Mouse (Mus musculus) left cerebral cortex, postnatal 14 days (tissue): ENCODE results near the gene Bach2. TPM values are rescaled to one million over a fixed set of nuclear protein-coding genes. Genes with fewer than 3 reads are reported as not detected.
A peak's percentile ranks its signal among the peaks of the same experiment; 100 is the strongest.

ENCODE experiments used
- DNase-seq, 2 experiments: peaks; one replicate each; pipeline ENCODE4 v3.0.0; 2021 to 2022; ENCODE audit warnings: low spot score in 2 of 2, mixed read lengths in 1 of 2
- intact Hi-C: fragments of 180-260 bp; cut with DNase I; formaldehyde crosslinking; loops from one replicate; pipeline ENCODE4 v1.15.1; 2025
- total RNA-seq, 2 experiments: library from RNA; stranded (reverse); gene quantifications; 2 replicates each; pipeline ENCODE4 v1.2.3; 2021

Gene Bach2
- total RNA-seq, 2 experiments from 2014 or later: 22.4 to 24.8 TPM

- no peak for DNase-seq
Observed at GRCm38 (mm10) chr4:32246801-32247200, 8.2 kb downstream of the Bach2 start.

GRCm38 (mm10) chr4:32247463-32248113, 9.0 kb downstream of the Bach2 start:
- intact Hi-C loops: loop anchor here (5.0 to 10.0 kb wide), 2 partner anchors 55 to 193 kb away; no protein-coding TSS in a partner anchor

More at GRCm38 (mm10) chr4:32246801-32247200, 8.2 kb downstream of the Bach2 start:
- intact Hi-C loops: loop anchor here (5.0 to 10.0 kb wide), 2 partner anchors 56 to 192 kb away; no protein-coding TSS in a partner anchor

GRCm38 (mm10) chr4:32248236-32248635, 9.6 kb downstream of the Bach2 start:
- DNase-seq: peak; percentile 72 to 78

More at GRCm38 (mm10) chr4:32247463-32248113, 9.0 kb downstream of the Bach2 start:
- no peak for DNase-seq

GRCm38 (mm10) chr4:32248990-32249393, 10.4 kb downstream of the Bach2 start:
- intact Hi-C loops: loop anchor here (5.0 to 10.0 kb wide), 2 partner anchors 53 to 194 kb away; no protein-coding TSS in a partner anchor
- DNase-seq: no peak

More at GRCm38 (mm10) chr4:32248236-32248635, 9.6 kb downstream of the Bach2 start:
- intact Hi-C loops: loop anchor here (5.0 to 10.0 kb wide), 2 partner anchors 54 to 193 kb away; no protein-coding TSS in a partner anchor

GRCm38 (mm10) chr4:32249748-32250332, 11.2 kb downstream of the Bach2 start:
- no peak for DNase-seq
- intact Hi-C loops: loop anchor here (5.0 to 10.0 kb wide), 2 partner anchors 52 to 195 kb away; no protein-coding TSS in a partner anchor

- intact Hi-C loops: no loop called here
Observed at GRCm38 (mm10) chr4:32250333-32251004, 11.9 kb downstream of the Bach2 start.

GRCm38 (mm10) chr4:32251005-32251365, 12.4 kb downstream of the Bach2 start:
- peak in 1 of 2 experiments; percentile 24 for DNase-seq
- intact Hi-C loops: no loop called here

More at GRCm38 (mm10) chr4:32250333-32251004, 11.9 kb downstream of the Bach2 start:
- DNase-seq: peak in 1 of 2 experiments; percentile 27

- intact Hi-C loops: no loop called here
- DNase-seq: no peak
Observed at GRCm38 (mm10) chr4:32251946-32252672, 13.5 kb downstream of the Bach2 start.

- intact Hi-C loops: no loop called here
- DNase-seq: no peak
Observed at GRCm38 (mm10) chr4:32257686-32258085, 19.1 kb downstream of the Bach2 start.

GRCm38 (mm10) chr4:32258093-32258492, 19.5 kb downstream of the Bach2 start:
- no peak for DNase-seq
- intact Hi-C loops: no loop called here

GRCm38 (mm10) chr4:32258596-32258995, 20.0 kb downstream of the Bach2 start:
- DNase-seq: no peak
- intact Hi-C loops: no loop called here

GRCm38 (mm10) chr4:32260909-32261308, 22.3 kb downstream of the Bach2 start:
- DNase-seq: no peak

GRCm38 (mm10) chr4:32262825-32263684, 24.5 kb downstream of the Bach2 start:
- no peak for DNase-seq
- intact Hi-C loops: no loop called here

More at GRCm38 (mm10) chr4:32260909-32261308, 22.3 kb downstream of the Bach2 start:
- intact Hi-C loops: no loop called here

- no peak for DNase-seq
- intact Hi-C loops: no loop called here
Observed at GRCm38 (mm10) chr4:32263685-32264038, 25.1 kb downstream of the Bach2 start.

GRCm38 (mm10) chr4:32264892-32265291, 26.3 kb downstream of the Bach2 start:
- DNase-seq: no peak
- intact Hi-C loops: no loop called here

- DNase-seq: no peak
- intact Hi-C loops: no loop called here
Observed at GRCm38 (mm10) chr4:32266731-32267130, 28.1 kb downstream of the Bach2 start.

GRCm38 (mm10) chr4:32268042-32268441, 29.4 kb downstream of the Bach2 start:
- intact Hi-C loops: no loop called here
- DNase-seq: no peak

- intact Hi-C loops: no loop called here
Observed at GRCm38 (mm10) chr4:32272398-32272797, 33.8 kb downstream of the Bach2 start.

More at GRCm38 (mm10) chr4:32272398-32272797, 33.8 kb downstream of the Bach2 start:
- DNase-seq: no peak
